Mouse (Mus musculus): ENCODE measurements around the gene Shoc2.

Gene Shoc2

DNA sequence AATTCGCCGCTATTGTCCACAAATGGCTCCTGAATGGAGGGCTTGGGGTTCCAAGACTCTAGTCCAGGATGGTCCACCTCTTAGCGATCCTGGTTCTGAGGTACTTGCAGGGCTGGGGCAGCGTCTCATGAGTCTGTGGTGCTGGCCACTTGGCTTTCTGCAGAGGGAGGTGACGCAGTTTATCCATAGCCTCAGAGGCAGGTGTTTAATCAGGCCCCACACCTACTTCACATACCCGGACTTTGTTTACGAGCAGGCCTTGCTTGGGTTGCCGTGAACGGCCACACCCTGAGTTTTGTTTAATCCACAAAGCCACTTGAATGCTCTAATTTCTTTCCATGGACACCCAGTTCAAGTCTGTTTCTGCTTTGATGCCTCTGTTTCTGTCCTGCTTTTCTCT lies 137.2 kb downstream of the Shoc2 start:
- in situ Hi-C loops (cut with MboI; ENCODE audit: low sequenced_read_pairs) = no loop called here

DNA sequence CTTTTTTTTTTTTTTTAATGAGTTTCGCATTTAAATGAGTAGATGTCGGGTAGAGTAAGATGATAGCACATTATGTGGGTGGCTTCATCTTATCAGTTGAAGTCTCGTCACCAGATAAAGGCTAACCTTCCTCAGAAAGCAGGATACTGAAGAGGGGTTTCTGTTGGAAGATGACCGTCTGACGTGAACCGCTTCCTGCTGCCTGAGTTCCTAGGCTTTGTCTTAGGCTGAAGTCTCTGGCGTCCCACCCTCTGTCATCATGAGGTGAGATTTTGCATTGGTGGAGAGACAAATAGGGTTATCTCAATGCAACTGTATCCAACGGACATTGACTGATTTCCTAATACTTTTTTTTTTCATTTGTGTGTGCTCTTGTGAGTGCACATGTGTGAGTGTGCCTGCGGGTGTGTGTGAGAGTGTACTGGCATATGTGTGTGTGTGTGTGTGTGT lies 137.6 kb downstream of the Shoc2 start:
- in situ Hi-C loops (cut with MboI; ENCODE audit: low sequenced_read_pairs) = no loop called here
